Mouse (Mus musculus): Measurements from ENCODE around the gene Card19.

Card19 gene

DNA sequence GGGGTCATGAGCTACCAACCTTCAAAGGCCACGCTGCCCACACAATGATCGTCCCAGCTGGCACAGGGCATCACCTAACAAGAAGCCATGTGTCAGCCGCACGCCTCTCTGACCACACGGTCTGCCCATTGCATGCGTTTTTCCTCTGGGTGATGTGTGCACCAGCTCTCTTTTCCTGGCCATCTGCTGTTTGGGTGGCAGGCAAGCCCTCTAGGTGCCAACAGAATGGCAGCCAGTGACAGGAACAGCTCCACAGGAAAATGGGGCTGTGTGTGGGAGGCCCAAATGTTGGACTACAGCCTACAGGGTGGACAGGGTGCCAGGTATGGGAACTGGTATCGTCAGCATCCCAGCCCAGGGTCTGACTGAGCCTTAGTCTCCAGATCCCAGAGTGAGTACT lies 43.5 kb downstream of the Card19 start:
- in situ Hi-C loops (cut with MboI, MseI) = no loop called here

DNA sequence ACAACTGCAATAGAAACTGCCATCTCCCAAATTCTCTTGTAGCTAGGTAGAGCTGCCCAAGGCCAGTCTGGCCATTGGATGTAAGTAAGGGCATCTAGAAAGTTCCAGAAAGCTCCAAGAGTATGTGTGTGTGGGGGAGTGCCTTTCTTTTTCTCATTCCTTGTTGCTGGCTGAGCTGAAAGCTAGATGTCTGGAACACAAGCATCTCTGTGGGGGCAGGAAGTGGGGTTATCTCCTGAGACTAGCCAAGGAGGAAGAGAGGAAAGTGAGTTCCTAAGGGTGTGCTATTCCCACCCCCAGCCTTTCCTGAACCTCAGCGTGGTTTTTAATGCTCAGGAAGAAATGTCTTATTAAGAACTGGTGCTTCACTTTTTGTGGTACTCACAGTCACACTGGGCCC lies 44.1 kb downstream of the Card19 start:
- in situ Hi-C loops (cut with MboI, MseI) = no loop called here

DNA sequence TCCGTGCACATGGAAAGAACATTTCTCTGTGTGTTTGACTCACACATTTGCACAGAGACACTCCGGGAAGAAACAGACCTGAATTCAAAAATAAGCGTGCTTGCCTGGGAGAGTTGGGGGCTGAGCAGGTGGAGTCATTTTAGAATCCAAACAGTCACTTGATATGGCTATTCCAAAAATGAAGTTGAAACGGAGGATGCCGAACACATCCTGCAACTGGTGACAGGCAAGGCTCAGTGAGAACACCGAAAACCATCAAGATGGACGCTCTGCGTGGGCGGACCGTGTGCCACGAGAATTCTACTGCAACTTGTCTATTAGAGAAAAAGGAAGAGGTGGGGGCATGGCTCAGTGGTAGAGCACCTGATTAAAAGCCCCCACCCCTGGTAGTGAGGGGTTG lies 45.2 kb downstream of the Card19 start:
- in situ Hi-C loops (cut with MboI, MseI) = no loop called here

DNA sequence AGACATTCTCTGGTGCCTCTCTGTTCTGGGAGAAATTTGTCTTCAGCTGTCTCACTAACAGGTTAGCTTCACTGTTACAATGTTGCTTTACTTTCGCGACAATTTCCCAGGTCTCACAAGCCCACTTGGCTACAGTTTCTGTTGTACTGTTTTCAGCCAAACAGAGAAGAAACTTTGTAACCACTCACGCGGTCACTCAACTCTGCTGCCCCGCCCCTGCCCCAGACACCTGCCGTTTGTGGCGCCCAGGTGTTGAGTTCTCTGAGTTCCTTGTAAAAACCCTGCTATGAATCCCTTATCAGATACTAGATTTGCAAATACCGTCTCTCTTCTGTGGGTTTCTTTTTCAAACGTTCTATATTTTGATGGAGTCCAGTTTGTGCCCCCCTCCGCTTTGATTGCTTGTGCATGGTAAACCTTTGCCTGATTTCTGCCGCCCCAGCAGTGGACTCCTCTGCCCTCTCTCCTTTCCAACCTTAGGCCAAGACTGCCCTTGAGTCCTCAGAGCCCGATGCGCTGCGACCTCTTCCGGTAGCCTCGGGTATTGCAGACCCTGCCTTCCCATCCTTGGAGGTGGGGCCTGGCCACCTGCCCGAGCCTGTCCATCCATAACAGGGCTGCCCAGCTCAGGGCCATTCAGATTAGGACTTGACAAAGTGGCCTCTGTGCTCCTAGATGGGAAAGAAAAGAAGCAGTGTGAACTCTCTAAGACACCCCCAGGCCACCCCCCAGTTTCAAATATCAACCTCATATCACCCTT lies 46.2 kb downstream of the Card19 start:
- in situ Hi-C loops (cut with MboI, MseI) = no loop called here

DNA sequence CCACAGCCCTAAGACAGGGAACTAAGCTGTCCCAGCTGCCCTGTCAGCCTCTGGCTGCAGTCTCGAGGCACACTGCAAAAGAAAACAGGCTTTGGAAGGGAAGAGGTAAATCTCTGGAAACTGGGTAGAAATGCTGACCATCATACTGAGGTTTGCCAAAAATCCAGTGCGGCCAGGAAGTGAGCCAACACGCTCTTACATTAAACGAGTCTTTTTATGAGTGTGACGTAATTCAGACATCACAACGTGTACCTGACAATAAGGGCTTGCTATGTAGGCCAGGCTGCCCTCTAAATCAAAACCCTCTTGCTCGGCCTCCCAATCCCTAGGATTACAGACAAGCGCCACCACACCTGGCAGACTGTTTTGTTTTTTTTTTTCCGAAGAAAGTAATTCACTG lies 48.8 kb downstream of the Card19 start:
- in situ Hi-C loops (cut with MboI, MseI) = no loop called here

DNA sequence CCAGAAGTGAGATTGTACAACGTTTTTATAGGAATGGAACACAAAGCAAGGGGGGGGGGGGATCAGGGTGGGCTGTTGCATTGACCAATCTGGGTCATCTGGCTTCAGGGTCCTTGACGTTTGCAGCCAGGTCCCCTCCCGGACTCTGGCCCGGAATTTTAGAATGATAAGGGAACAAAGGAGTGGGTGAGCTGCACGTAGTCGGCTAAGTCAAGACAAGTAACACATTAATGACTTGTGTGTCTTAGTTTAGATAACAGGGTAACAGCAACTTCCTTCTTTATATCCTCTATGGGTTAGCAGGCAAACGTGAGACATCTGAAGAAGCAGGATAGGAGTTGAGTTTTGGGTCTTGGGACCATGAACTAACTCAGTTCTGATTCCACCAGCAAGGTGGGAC lies 52.2 kb downstream of the Card19 start:
- in situ Hi-C loops (cut with MboI, MseI) = no loop called here

DNA sequence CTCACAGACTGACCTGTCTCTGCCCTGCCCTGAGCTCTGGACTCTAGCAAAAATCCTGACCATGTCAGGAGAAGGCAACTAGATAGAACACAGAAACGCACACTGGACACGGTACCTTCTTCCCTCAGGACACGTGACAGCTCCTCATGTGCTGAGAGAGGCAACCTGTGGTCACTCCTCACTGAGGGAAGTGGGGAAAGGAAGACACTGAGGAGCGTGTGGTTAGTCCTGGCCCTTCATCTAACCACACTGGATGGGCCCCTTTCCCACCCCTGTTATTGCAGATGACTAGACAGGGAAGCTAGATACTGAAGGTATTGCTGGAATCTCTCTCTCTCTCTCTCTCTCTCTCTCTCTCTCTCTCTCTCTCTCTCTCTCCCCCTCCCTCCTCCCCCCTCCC lies 53.1 kb downstream of the Card19 start:
- in situ Hi-C loops (cut with MboI, MseI) = no loop called here

DNA sequence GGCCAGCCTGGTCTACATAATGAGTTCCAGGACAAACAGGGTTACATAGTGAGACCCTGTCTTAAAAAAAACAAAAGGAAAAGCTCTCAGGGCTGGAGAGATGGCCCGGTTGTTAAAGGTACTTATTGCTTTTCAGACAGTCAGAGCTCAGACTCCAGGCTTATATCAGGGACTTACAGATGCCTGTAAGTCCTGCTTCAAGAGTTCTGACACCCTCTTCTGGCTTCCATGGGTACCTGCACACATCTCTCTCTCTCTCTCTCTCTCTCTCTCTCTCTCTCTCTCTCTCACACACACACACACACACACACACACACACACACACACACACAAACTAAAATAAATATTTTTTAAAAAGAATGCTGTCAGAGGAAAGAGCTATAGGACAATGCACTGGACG lies 54.6 kb downstream of the Card19 start:
- in situ Hi-C loops (cut with MboI, MseI) = no loop called here

DNA sequence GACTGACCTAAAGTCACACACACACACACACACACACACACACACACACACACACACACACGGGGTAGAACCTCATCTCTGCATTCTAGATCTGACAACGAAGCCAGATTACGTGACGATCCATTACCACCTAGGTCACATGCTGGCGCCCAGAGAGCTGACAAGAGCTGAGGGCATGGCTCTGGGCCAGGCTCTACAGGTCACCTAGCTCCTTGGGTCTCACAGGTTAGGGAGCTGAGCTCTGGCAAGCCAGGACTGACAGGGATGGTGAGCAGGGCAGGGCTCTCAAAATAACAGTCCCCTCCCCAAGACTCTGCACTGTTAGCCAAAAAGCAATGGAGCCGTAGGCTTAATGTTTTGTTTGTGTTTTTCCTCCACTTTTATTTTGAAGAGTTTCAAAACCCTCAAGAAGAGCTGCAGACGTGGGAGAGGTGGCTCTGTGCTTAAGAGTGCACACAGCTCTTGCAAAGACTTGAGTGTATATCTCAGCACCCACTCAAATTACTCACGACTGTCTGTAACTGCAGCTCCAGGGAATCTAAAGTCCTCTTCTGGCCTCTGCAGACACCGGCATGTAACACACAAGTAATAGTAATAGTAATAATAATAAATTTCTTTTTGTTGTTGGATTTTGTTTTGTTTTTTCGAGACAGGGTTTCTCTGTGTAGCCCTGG lies 57.7 kb downstream of the Card19 start:
- in situ Hi-C loops (cut with MboI, MseI) = no loop called here

DNA sequence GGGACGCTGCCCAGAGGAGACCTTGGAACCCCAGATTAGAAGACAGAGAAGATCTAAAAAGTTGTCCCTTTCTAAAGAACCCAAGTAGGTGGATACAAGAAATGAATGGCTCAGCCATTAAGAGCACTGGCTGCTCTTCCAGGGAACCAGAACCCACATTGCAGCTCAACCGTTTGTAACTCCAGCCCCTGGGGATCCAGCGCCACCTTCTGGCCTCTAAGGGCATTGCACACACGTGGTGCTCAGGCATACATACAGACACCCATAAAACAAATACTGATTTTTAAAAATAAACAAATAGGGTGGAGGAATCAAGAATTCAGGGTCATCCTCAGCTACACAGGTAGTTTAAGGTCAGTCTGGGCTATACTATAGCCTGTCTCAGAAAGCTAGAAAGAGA lies 59.2 kb downstream of the Card19 start:
- in situ Hi-C loops (cut with MboI, MseI) = no loop called here

DNA sequence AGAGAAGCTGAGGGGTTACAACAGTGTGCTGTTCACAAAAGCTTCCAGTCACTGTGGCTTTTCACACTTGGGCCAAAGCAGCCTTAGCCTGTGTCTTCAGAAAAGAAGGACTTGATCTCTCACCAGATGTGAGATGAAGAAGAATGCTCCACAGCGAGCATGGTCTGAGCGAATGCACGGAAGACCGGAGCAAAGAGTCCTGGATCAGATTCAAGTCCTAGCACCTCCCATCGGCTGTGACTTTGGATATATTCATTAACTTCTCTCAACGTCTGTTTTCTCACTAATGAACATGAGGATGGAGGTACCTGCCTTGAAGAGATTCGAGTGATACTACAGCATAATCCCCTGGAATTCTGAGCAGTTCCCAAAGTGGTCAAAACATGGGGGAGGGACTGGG lies 61.2 kb downstream of the Card19 start:
- in situ Hi-C loops (cut with MboI, MseI) = no loop called here

DNA sequence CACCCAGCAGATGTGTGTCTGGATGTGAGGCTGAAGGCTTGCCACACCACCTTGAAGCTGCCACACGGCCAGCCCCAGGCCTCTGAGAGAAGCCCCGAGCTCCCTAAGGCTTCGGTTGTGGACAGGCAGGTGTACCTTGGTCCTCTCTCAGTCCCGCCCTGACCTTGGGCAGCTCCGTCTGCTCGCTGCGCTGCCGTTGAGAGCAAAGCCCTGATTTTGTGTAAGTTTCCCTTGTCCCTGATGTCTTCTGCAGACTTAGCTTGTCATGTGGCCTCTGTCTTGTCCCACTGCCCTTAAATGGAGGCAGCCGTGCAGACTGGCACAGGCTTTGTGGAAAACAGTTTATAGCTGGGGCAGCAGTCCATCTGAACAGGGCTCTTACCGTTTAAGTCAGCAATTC lies 61.8 kb downstream of the Card19 start:
- in situ Hi-C loops (cut with MboI, MseI) = no loop called here

All from T-helper 1 cell (primary cell).